Mouse (Mus musculus): Measurements from ENCODE around the gene Atrnl1. TPM values are rescaled to one million over a fixed set of nuclear protein-coding genes. Genes with fewer than 3 reads are reported as not detected.

The Atrnl1 gene
- total RNA-seq, 1 experiment from 2014 or later, result 8.1 TPM

Other genes starting within 250 kb of the Atrnl1 start
- 19.8 and 20.8 TPM in 2 replicates for gene Trub1, start 158.1 kb upstream of the Atrnl1 start, total RNA-seq (2017)